Mouse (Mus musculus) C2C12 (cell line): ENCODE results near the gene 6430548M08Rik.

Source experiments
- CTCF ChIP-seq: IDR thresholded peaks from one replicate; pipeline ENCODE4 v1.5.1; 2011; ENCODE audit not compliant: control insufficient read depth, insufficient read depth, insufficient read length
- FOSL1 ChIP-seq: IDR thresholded peaks from one replicate; pipeline ENCODE4 v1.8.0; 2011; ENCODE audit warnings: mild to moderate bottlenecking, low read length; ENCODE audit not compliant: poor library complexity, insufficient read depth, severe bottlenecking
- MAX ChIP-seq: IDR thresholded peaks from one replicate; pipeline ENCODE4 v1.6.1; 2011; ENCODE audit warnings: mild to moderate bottlenecking, control low read depth
- MYOD1 ChIP-seq: IDR thresholded peaks from one replicate; pipeline ENCODE4 v1.6.1; 2011; ENCODE audit warnings: low read depth; ENCODE audit not compliant: control insufficient read depth, insufficient read length
- USF1 ChIP-seq: IDR thresholded peaks from one replicate; pipeline ENCODE4 v1.6.1; 2011; ENCODE audit warnings: low read depth, mild to moderate bottlenecking, control low read depth, moderate library complexity

GRCm38 (mm10) chr8:120083261-120083660 lies 30.7 kb upstream of the 6430548M08Rik start:
- no peak for TF ChIP-seq CTCF
- TF ChIP-seq USF1: no peak
- TF ChIP-seq MAX: no peak
- TF ChIP-seq MYOD1: no peak
- no peak for TF ChIP-seq FOSL1
